Mouse (Mus musculus): ENCODE data around the gene Actn4. TPM values are rescaled to one million over a fixed set of nuclear protein-coding genes. Genes with fewer than 3 reads are reported as not detected.

Gene Actn4
- polyA plus RNA-seq (2015; fragmentation: Nextera tagmentation; extraction: Ambion mirVana) = 260 and 301 TPM in 2 replicates

DNA sequence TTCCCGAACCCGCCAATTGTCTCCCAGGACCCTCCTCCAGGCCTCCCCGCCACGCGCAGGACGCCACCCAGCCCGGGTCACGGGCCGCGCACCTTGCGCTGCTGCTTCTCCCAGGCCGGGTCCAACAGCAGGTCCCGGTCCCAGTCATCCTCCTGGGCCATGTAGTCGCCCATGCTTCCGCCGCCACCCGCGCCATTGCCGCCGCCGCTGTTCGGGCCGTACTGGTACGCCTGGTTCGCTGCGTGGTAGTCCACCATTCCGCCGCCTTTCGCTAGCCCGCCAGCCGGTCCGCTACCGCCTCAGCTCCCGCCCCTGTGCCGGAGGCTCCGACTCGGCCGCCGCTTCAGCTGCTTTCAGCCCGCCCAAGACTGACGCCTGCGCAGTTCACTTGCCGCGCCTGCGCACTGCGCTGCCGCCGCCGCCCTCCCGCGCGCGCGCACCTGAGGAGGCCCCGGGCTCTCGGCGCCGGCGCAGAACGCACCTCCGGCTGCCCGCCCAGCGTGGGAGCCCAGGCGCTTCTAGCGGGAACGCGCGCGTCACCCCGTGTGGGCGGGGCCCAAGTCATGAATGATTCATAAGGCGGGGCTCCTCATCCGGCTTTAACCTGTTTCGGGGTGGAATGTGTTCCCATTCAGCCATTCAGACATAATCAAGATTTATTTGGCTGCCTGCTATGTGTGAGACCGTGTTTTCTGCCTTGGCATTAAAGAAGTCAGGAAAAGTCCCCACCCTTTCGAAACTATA, at the start of gene Actn4:
Gene Actn4, minus strand, starts transcription at position 414 of the 744 bp plus-strand sequence.
- Histone ChIP-seq H3K9ac (ENCODE audit: low read length) (peak within 1 kb of the TSS; percentile 100), H3K27ac (ENCODE audit: low read length) (peak within 1 kb of the TSS; percentile 95), H3K4me2 (ENCODE audit: low read depth, low read length) (peak within 1 kb of the TSS; percentile 96), H3K27me3 (ENCODE audit: control insufficient read depth, insufficient read depth, low read length) (no peaks in the 10 kb centered on the region), H3K4me1 (ENCODE audit: control insufficient read depth, insufficient read depth, low read length) (peaks cover 38% of the 10 kb centered on the region), H3K9me3 (replicated peaks; ENCODE audit: control insufficient read depth, low read length) (no peaks in the 10 kb centered on the region), H3K36me3 (ENCODE audit: control insufficient read depth, insufficient read depth) (no peaks in the 10 kb centered on the region), H3K4me3 (ENCODE audit: low read length) (peak within 1 kb of the TSS; percentile 98)
- WGBS = under 1% methylated on average over 76 of the region's 76 CpGs
- peak; percentile 85 for ATAC-seq (replicated peaks; ENCODE audit: extremely low read depth, insufficient read depth, low FRiP score)

- no peaks in the 10 kb centered on the region for H3K36me3 ChIP-seq (ENCODE audit: control insufficient read depth, insufficient read depth)
- H3K9ac ChIP-seq (ENCODE audit: low read length) = no peak overlapping the region
- no peak overlapping the region for H3K4me2 ChIP-seq (ENCODE audit: low read depth, low read length)
- H3K9me3 ChIP-seq (replicated peaks; ENCODE audit: control insufficient read depth, low read length) = no peaks in the 10 kb centered on the region
- no peak for ATAC-seq (replicated peaks; ENCODE audit: extremely low read depth, insufficient read depth, low FRiP score)
- H3K27me3 ChIP-seq (ENCODE audit: control insufficient read depth, insufficient read depth, low read length) = no peaks in the 10 kb centered on the region
- H3K4me3 ChIP-seq (ENCODE audit: low read length) = no peak overlapping the region
- WGBS = 55% methylated on average over 9 of the region's 9 CpGs
- no peak overlapping the region for H3K27ac ChIP-seq (ENCODE audit: low read length)
- H3K4me1 ChIP-seq (ENCODE audit: control insufficient read depth, insufficient read depth, low read length) = no peaks in the 10 kb centered on the region
These were observed 46.6 kb upstream of the Actn4 start for GRCm38 (mm10) chr7:29008714-29009113.

DNA sequence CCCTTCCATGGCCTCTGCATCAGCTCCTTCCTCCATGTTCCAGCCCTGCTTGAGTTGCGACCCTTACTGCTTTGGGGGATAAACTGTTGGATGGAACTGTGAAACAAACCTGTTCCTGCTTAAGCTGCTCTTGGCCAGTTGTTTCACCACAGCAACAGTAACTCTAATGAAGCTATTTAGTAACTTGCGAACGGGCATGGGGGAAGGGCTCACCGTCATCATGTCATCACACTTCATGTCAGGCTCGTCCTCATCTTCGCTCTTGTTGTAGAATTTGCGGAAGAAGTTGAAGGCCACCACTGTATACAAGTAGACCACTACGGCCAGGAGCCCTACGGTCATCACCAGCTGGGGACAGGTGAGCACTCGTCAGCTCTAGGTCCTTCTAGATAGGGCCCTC, 46.0 kb upstream of the Actn4 start:
- H3K27me3 ChIP-seq (ENCODE audit: control insufficient read depth, insufficient read depth, low read length) = no peaks in the 10 kb centered on the region

GRCm38 (mm10) chr7:29007224-29008101, 45.3 kb upstream of the Actn4 start:
- Histone ChIP-seq H3K4me3 (ENCODE audit: low read length) (no peak overlapping the region), H3K9ac (ENCODE audit: low read length) (no peak overlapping the region), H3K9me3 (replicated peaks; ENCODE audit: control insufficient read depth, low read length) (no peaks in the 10 kb centered on the region), H3K27me3 (ENCODE audit: control insufficient read depth, insufficient read depth, low read length) (no peaks in the 10 kb centered on the region), H3K4me1 (ENCODE audit: control insufficient read depth, insufficient read depth, low read length) (no peaks in the 10 kb centered on the region), H3K27ac (ENCODE audit: low read length) (no peak overlapping the region), H3K4me2 (ENCODE audit: low read depth, low read length) (no peak overlapping the region), H3K36me3 (ENCODE audit: control insufficient read depth, insufficient read depth) (no peaks in the 10 kb centered on the region)
- ATAC-seq (replicated peaks; ENCODE audit: extremely low read depth, insufficient read depth, low FRiP score) = no peak
- 66% methylated on average over 9 of the region's 9 CpGs for WGBS

More for the DNA sequence above, 46.0 kb upstream of the Actn4 start:
- Histone ChIP-seq H3K4me1 (ENCODE audit: control insufficient read depth, insufficient read depth, low read length) (no peaks in the 10 kb centered on the region), H3K4me3 (ENCODE audit: low read length) (no peak overlapping the region), H3K36me3 (ENCODE audit: control insufficient read depth, insufficient read depth) (no peaks in the 10 kb centered on the region), H3K9ac (ENCODE audit: low read length) (no peak overlapping the region), H3K27ac (ENCODE audit: low read length) (no peak overlapping the region), H3K4me2 (ENCODE audit: low read depth, low read length) (no peak overlapping the region), H3K9me3 (replicated peaks; ENCODE audit: control insufficient read depth, low read length) (no peaks in the 10 kb centered on the region)
- no peak for ATAC-seq (replicated peaks; ENCODE audit: extremely low read depth, insufficient read depth, low FRiP score)
- whole genome bisulfite sequencing = 90% methylated on average over 10 of the region's 10 CpGs

DNA sequence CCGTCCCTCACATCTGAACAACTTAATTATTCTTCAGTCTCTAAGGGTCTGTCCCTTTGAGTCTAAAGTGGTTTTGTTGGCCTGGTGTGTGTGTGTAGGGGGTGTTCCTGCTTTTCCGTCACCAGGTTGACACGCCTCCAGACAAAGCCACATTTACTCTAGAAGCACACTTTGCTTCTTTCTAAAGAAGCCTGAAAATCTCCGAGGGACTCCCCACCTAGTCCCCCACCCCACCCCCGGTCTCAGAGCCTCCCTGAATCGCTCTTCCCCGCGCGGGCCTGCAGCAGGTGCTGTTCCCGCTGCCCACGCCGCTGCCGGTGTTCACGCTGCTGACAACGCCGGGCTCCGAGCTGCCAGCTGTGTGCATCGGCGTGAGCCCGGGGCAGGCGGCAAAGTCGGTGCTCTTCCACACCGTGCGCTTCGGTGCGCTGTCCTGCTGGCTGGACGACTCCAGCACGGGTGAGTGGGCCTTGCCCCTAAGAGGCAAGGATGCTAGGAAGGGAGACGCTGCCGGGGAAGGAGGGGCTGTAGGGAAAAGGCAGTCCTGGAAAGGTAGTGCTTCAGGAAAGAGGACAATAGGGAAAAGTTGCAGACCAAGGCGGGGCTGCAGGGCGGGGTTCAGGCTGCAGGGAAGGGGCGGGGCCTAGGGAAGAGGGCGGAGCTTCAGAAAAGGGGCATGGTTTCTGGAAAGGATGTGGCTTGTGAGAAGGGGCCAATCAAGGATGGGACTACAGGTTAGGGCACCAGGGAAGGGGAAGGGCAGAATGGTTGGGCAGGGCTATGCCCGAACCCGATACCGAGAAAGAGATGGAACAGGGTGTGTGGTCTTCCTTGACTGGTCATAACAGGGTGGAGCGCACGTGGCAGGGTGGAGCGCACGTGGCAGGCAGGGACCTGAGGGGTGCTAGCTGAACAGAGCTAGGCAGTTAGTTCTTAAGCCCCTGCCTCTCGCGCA, 38.8 kb upstream of the Actn4 start:
- H3K27ac ChIP-seq (ENCODE audit: low read length) = no peak overlapping the region
- WGBS = 8% methylated on average over 43 of the region's 43 CpGs
- ATAC-seq (replicated peaks; ENCODE audit: extremely low read depth, insufficient read depth, low FRiP score) = peak; percentile 50

DNA sequence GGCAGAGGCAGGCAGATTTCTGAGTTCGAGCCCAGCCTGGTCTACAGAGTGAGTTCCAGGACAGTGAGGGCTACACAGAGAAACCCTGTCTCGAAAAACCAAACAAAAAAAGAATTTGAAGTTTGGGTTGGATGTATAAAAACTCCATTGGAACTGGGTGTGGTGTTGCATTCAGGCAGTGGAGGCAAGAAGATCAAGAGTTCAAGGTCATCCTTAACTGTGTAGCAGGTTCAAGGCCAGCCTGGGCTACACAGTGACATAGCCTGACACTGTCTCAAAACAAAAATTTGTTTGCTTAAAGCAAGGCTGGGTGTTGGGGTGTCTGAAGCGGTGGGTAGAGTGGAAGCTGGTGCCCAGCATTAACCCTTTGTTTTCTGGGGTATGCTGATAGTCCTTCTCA, 31.3 kb upstream of the Actn4 start:
- Histone ChIP-seq H3K4me1 (ENCODE audit: control insufficient read depth, insufficient read depth, low read length) (no peaks in the 10 kb centered on the region), H3K27ac (ENCODE audit: low read length) (no peak overlapping the region), H3K36me3 (ENCODE audit: control insufficient read depth, insufficient read depth) (no peaks in the 10 kb centered on the region; the same call in 1 of the 2 replicates), H3K27me3 (ENCODE audit: control insufficient read depth, insufficient read depth, low read length) (no peaks in the 10 kb centered on the region), H3K9me3 (replicated peaks; ENCODE audit: control insufficient read depth, low read length) (0 out of 2 replicates have a peak, but pooled peaks cover 2% of the 10 kb centered on the region), H3K9ac (ENCODE audit: low read length) (no peak overlapping the region), H3K4me2 (ENCODE audit: low read depth, low read length) (no peak overlapping the region), H3K4me3 (ENCODE audit: low read length) (no peak overlapping the region)
- WGBS = 87% methylated on average over 3 of the region's 3 CpGs
- ATAC-seq (replicated peaks; ENCODE audit: extremely low read depth, insufficient read depth, low FRiP score) = no peak

More for the DNA sequence above, 38.8 kb upstream of the Actn4 start:
- peak overlapping the region; percentile 62 for H3K9ac ChIP-seq (ENCODE audit: low read length)
- H3K4me3 ChIP-seq (ENCODE audit: low read length) = peak overlapping the region; percentile 52
- H3K4me2 ChIP-seq (ENCODE audit: low read depth, low read length) = peak overlapping the region; percentile 80
- H3K9me3 ChIP-seq (replicated peaks; ENCODE audit: control insufficient read depth, low read length) = no peaks in the 10 kb centered on the region
- no peaks in the 10 kb centered on the region for H3K4me1 ChIP-seq (ENCODE audit: control insufficient read depth, insufficient read depth, low read length)
- H3K27me3 ChIP-seq (ENCODE audit: control insufficient read depth, insufficient read depth, low read length) = no peaks in the 10 kb centered on the region
- H3K36me3 ChIP-seq (ENCODE audit: control insufficient read depth, insufficient read depth) = no peaks in the 10 kb centered on the region; the same call in 1 of the 2 replicates

DNA sequence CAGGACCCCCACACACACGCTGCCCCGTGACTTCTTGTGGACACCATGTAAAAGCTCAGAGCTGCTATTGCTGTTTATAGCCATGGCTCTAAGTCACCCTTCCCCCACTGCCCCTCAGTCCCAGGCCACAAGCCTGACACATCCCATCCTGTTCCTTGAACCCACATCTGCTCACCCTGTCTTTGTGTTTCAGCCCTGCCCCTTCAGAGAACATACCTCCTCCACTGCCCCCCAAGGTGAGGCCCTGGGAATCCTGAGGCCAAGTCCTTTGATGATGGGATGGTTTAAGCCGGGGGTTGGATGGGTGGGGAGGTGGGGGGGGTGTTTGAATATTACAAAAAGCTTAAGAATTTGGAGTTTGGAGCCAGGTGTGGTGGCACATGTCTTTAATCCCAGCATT, 30.9 kb upstream of the Actn4 start:
- H3K9me3 ChIP-seq (replicated peaks; ENCODE audit: control insufficient read depth, low read length) = 0 out of 2 replicates have a peak, but pooled peaks cover 2% of the 10 kb centered on the region
- H3K9ac ChIP-seq (ENCODE audit: low read length) = no peak overlapping the region
- 88% methylated on average over 3 of the region's 3 CpGs for WGBS
- H3K4me3 ChIP-seq (ENCODE audit: low read length) = no peak overlapping the region
- ATAC-seq (replicated peaks; ENCODE audit: extremely low read depth, insufficient read depth, low FRiP score) = no peak
- no peaks in the 10 kb centered on the region; the same call in 1 of the 2 replicates for H3K36me3 ChIP-seq (ENCODE audit: control insufficient read depth, insufficient read depth)
- H3K4me1 ChIP-seq (ENCODE audit: control insufficient read depth, insufficient read depth, low read length) = no peaks in the 10 kb centered on the region
- H3K27me3 ChIP-seq (ENCODE audit: control insufficient read depth, insufficient read depth, low read length) = no peaks in the 10 kb centered on the region
- no peak overlapping the region for H3K27ac ChIP-seq (ENCODE audit: low read length)
- H3K4me2 ChIP-seq (ENCODE audit: low read depth, low read length) = no peak overlapping the region

- no peak for ATAC-seq (replicated peaks; ENCODE audit: extremely low read depth, insufficient read depth, low FRiP score)
- Histone ChIP-seq H3K27me3 (ENCODE audit: control insufficient read depth, insufficient read depth, low read length) (no peaks in the 10 kb centered on the region), H3K36me3 (ENCODE audit: control insufficient read depth, insufficient read depth) (no peaks in the 10 kb centered on the region; the same call in 1 of the 2 replicates), H3K4me2 (ENCODE audit: low read depth, low read length) (no peak overlapping the region), H3K9ac (ENCODE audit: low read length) (no peak overlapping the region), H3K4me1 (ENCODE audit: control insufficient read depth, insufficient read depth, low read length) (no peaks in the 10 kb centered on the region), H3K9me3 (replicated peaks; ENCODE audit: control insufficient read depth, low read length) (0 out of 2 replicates have a peak, but pooled peaks cover 2% of the 10 kb centered on the region), H3K4me3 (ENCODE audit: low read length) (no peak overlapping the region), H3K27ac (ENCODE audit: low read length) (no peak overlapping the region)
- 68% methylated on average over 5 of the region's 5 CpGs for WGBS
These were observed 29.5 kb upstream of the Actn4 start for GRCm38 (mm10) chr7:28991616-28992015.

Data from heart, embryonic 16.5 days (tissue).